8 mouse cellular contexts compared by ENCODE assay signal in genomic region chr10:56373021-56373720, GRCm38 (mm10). TPM values are rescaled to one million over a fixed set of nuclear protein-coding genes. Genes with fewer than 3 reads are reported as not detected.
A peak's percentile ranks its signal among the peaks of the same experiment; 100 is the strongest.
DNase-seq lines count a peak whose midpoint lies in the region; ATAC-seq and TF ChIP-seq lines count a peak whose summit lies in the region.

No protein-coding gene starts in this region.

- H3K4me1 ChIP-seq in forebrain, embryonic 10.5 days: peaks cover 32% of the 10 kb centered on the region
- H3K4me1 ChIP-seq in kidney, postnatal 0 days (replicated peaks; ENCODE audit: insufficient read depth, low read length): 0 out of 2 replicates have a peak, but pooled peaks cover 3% of the 10 kb centered on the region
- no peaks in the 10 kb centered on the region for H3K4me1 ChIP-seq in stomach, embryonic 15.5 days

- no peak for ATAC-seq in cerebellum, adult (ENCODE audit: insufficient number of reproducible peaks, low FRiP score, low TSS enrichment)
- ATAC-seq in kidney, postnatal 0 days (replicated peaks; ENCODE audit: low FRiP score, low read depth): 0 out of 2 replicates have a peak, but pooled peaks have one; percentile 46
- no peak for ATAC-seq in stomach, embryonic 15.5 days (ENCODE audit: insufficient read depth, low FRiP score, low read depth)

- H3K4me2 ChIP-seq in kidney, postnatal 0 days (ENCODE audit: low read length): peak overlapping the region; percentile 39
- 0 out of 2 replicates have a peak overlapping the region, but pooled peaks have one; percentile 21 for H3K4me2 ChIP-seq in stomach, embryonic 15.5 days

- H3K27ac ChIP-seq in forebrain, embryonic 10.5 days: 0 out of 2 replicates have a peak overlapping the region, but pooled peaks have one; percentile 35
- H3K27ac ChIP-seq in kidney, postnatal 0 days: no peak overlapping the region
- no peak overlapping the region for H3K27ac ChIP-seq in stomach, embryonic 15.5 days

- H3K9ac ChIP-seq in kidney, postnatal 0 days (ENCODE audit: low read depth, low read length): no peak overlapping the region
- H3K9ac ChIP-seq in stomach, embryonic 15.5 days: no peak overlapping the region

- H3K4me3 ChIP-seq in forebrain, embryonic 10.5 days: no peak overlapping the region
- H3K4me3 ChIP-seq in kidney, postnatal 0 days (replicated peaks; ENCODE audit: low read depth, low read length): no peak overlapping the region
- no peak overlapping the region for H3K4me3 ChIP-seq in stomach, embryonic 15.5 days (replicated peaks)

- peak; percentile 85 for TF ChIP-seq CTCF in kidney, postnatal 0 days (IDR thresholded peaks at IDR 0.05; ENCODE audit: low read depth)

- H3K27me3 ChIP-seq in forebrain, embryonic 10.5 days (ENCODE audit: poor library complexity, severe bottlenecking): no peaks in the 10 kb centered on the region
- H3K27me3 ChIP-seq in kidney, postnatal 0 days (ENCODE audit: insufficient read depth, low read length): no peaks in the 10 kb centered on the region
- H3K27me3 ChIP-seq in stomach, embryonic 15.5 days (replicated peaks): no peaks in the 10 kb centered on the region

- no peaks in the 10 kb centered on the region for H3K9me3 ChIP-seq in forebrain, embryonic 10.5 days
- no peaks in the 10 kb centered on the region for H3K9me3 ChIP-seq in kidney, postnatal 0 days (replicated peaks; ENCODE audit: low read length)
- no peaks in the 10 kb centered on the region for H3K9me3 ChIP-seq in stomach, embryonic 15.5 days

- DNase-seq in cerebellum, postnatal 14 days: peak; percentile 23 to 58
- peak; percentile 53 for DNase-seq in 416B (ENCODE audit: low read depth)
- no peak for DNase-seq in forebrain, embryonic 10.5 days (ENCODE audit: extremely low spot score, low spot score)
- peak; percentile 85 for DNase-seq in kidney, postnatal 0 days (ENCODE audit: low spot score)
- no peak for DNase-seq in T-cell, adult 2 months (ENCODE audit: low spot score)
- no peak for DNase-seq in thymus, postnatal 14 days

- H3K36me3 ChIP-seq in forebrain, embryonic 10.5 days (replicated peaks): no peaks in the 10 kb centered on the region
- H3K36me3 ChIP-seq in kidney, postnatal 0 days (ENCODE audit: insufficient read depth, low read length): no peaks in the 10 kb centered on the region
- no peaks in the 10 kb centered on the region for H3K36me3 ChIP-seq in stomach, embryonic 15.5 days

- 24% methylated on average over 8 of the region's 8 CpGs for WGBS in forebrain, embryonic 10.5 days
- WGBS in kidney, postnatal 0 days: 26% methylated on average over 8 of the region's 8 CpGs
- 24% methylated on average over 8 of the region's 8 CpGs for WGBS in stomach, embryonic 15.5 days

RNA-seq across cellular contexts. Expression of gene Gja1, which starts 4.0 kb away (rescaled TPM):
- polyA plus RNA-seq in forebrain, embryonic 10.5 days (2016; fragmentation: Nextera tagmentation; extraction: Ambion mirVana): 187 and 200 TPM in 2 replicates
- 77.2 and 81.2 TPM in 2 replicates for polyA plus RNA-seq in kidney, postnatal 0 days (2015; fragmentation: Nextera tagmentation; extraction: Ambion mirVana)
- 63.6 and 77.9 TPM in 2 replicates for polyA plus RNA-seq in stomach, embryonic 15.5 days (2015; fragmentation: Nextera tagmentation; extraction: Ambion mirVana)

Comparison
In these comparisons a context has a peak if more than half of its experiments do, and no peak if none do; other contexts are left out.
1. DNase-seq: peak in cerebellum, postnatal 14 days (2 of 2), 416B (single experiment) and kidney, postnatal 0 days (single experiment); none in forebrain, embryonic 10.5 days (single experiment), T-cell, adult 2 months (single experiment) and thymus, postnatal 14 days (single experiment).